Mouse (Mus musculus) kidney, embryonic 16.5 days (tissue): ENCODE measurements around the gene Ctsc. TPM values are rescaled to one million over a fixed set of nuclear protein-coding genes. Genes with fewer than 3 reads are reported as not detected.

Experiments used
- ATAC-seq: fragments of 200-750 bp; cut with Nextera tagmentation; 2 replicates; pipeline ENCODE4 v1.8.0; 2017; ENCODE audit warnings: moderate TSS enrichment; ENCODE audit not compliant: low FRiP score, low TSS enrichment
- H3K27ac ChIP-seq: fragments of 300-500 bp; sonication (generic); 2 replicates; pipeline ENCODE4 v1.5.1; 2014; ENCODE audit warnings: low read length
- H3K27me3 ChIP-seq: fragments of 300-500 bp; sonication (generic); 2 replicates; pipeline ENCODE4 v1.6.1; 2014; ENCODE audit warnings: low read length, control low read depth, mixed read lengths; ENCODE audit not compliant: insufficient read depth
- H3K36me3 ChIP-seq: fragments of 300-500 bp; sonication (generic); 2 replicates; pipeline ENCODE4 v1.6.1; 2014; ENCODE audit warnings: low read length, control low read depth, mixed read lengths; ENCODE audit not compliant: insufficient read depth
- H3K4me1 ChIP-seq: fragments of 300-500 bp; sonication (generic); 2 replicates; pipeline ENCODE4 v1.6.1; 2014; ENCODE audit warnings: low read length, control low read depth, mixed read lengths; ENCODE audit not compliant: insufficient read depth
- H3K4me2 ChIP-seq: fragments of 300-500 bp; sonication (generic); replicated peaks from 2 replicates; pipeline ENCODE4 v1.6.1; 2014; ENCODE audit warnings: low read depth, low read length
- H3K4me3 ChIP-seq: fragments of 300-500 bp; sonication (generic); 2 replicates; pipeline ENCODE4 v1.5.1; 2014; ENCODE audit warnings: mild to moderate bottlenecking, low read length
- H3K9ac ChIP-seq: fragments of 300-500 bp; sonication (generic); replicated peaks from 2 replicates; pipeline ENCODE4 v1.6.1; 2014; ENCODE audit warnings: low read length
- H3K9me3 ChIP-seq: fragments of 300-500 bp; sonication (generic); 2 replicates; pipeline ENCODE4 v1.6.1; 2016; ENCODE audit warnings: low read length, control low read depth
- WGBS: fragments of 180-500 bp; shearing (Covaris S2); extraction: QIAGEN DNeasy Blood & Tissue Kit; methylation state at CpG from one replicate; pipeline ENCODE4 v1.1.7; 2014; 5-methylcytosine and 5-hydroxymethylcytosine counted together
- polyA plus RNA-seq: library from polyadenylated mRNA; unstranded; fragments of >200 nt; fragmentation: Nextera tagmentation; extraction: Ambion mirVana; gene quantifications from 2 replicates; pipeline ENCODE4 v1.2.1, GENCODE M21; 2015

The Ctsc gene
- polyA plus RNA-seq, 1 experiment from 2014 or later, result 38.7 TPM

DNA sequence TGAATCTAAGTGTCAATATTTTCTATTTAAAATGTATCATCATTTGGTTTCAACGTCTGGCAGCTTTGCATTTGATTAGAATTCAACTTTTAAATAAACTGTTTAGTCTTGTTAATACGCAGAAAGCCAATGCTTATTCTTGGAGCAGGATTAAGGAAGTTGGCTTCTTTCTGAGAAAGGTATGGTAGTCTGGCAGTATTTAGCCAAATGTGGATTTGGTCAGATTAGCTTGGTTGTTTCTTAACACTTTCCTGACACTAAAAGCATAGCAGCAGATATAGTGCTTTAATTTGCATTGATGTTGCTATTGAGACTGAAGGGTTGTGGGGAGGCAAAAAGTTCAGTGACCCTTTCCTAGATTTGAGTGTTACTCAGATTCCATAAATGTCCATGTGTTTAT lies 14.2 kb downstream of the Ctsc start:
- H3K27me3 ChIP-seq, result no peaks in the 10 kb centered on the region
- no peaks in the 10 kb centered on the region for H3K36me3 ChIP-seq
- H3K9me3 ChIP-seq, result no peaks in the 10 kb centered on the region
- no peak overlapping the region for H3K4me2 ChIP-seq
- H3K9ac ChIP-seq, result no peak overlapping the region
- no peak for ATAC-seq
- no peaks in the 10 kb centered on the region for H3K4me1 ChIP-seq
- WGBS, result 73% methylated on average over 2 of the region's 2 CpGs
- H3K27ac ChIP-seq, result no peak overlapping the region
- no peak overlapping the region for H3K4me3 ChIP-seq

DNA sequence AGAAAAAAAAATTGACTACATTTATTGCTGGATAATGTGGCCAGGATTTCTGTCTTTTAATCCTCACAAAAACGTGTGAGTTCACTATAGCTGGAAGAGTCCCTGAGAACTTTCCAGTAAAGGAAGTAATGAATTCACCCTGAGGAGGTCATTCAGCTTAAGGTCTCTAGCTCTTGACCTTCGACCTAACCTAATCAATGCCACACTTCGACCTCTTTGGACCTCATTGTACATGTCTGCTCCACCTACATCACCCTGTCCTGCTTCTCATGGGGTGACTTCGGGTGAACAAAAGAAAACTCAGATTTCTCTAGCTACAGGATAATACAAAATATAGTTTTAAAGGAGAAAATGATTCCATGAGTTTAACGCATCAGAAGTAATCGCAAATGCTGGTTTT lies 16.0 kb downstream of the Ctsc start:
- no peaks in the 10 kb centered on the region for H3K27me3 ChIP-seq
- no peaks in the 10 kb centered on the region for H3K36me3 ChIP-seq
- H3K4me2 ChIP-seq, result no peak overlapping the region
- no peak overlapping the region for H3K9ac ChIP-seq
- no peak overlapping the region for H3K27ac ChIP-seq
- no peaks in the 10 kb centered on the region for H3K9me3 ChIP-seq
- no peak overlapping the region for H3K4me3 ChIP-seq
- ATAC-seq, result no peak
- H3K4me1 ChIP-seq, result no peaks in the 10 kb centered on the region
- WGBS, result 74% methylated on average over 6 of the region's 6 CpGs

DNA sequence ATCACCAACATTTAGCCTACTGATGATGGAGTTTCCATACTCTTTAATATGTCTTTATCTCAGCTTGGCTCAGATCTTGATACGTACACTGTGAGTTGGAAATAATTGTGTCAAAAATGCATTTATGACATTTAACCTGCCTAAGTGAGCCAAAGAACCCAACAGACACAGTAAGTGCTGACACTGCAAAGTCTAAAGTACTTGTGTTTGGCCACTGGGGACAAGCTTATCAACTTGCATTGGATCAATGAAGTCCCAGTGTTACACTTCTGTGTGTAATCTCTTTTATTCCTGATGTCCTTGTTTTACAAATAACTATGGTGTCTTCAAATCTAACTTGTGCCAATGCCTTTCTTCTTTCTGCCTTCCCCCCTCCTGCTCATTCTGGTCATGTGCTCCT lies 18.1 kb downstream of the Ctsc start:
- Histone ChIP-seq H3K36me3 (no peaks in the 10 kb centered on the region), H3K4me3 (no peak overlapping the region), H3K4me1 (no peaks in the 10 kb centered on the region), H3K27ac (no peak overlapping the region), H3K27me3 (no peaks in the 10 kb centered on the region), H3K9ac (no peak overlapping the region), H3K9me3 (no peaks in the 10 kb centered on the region), H3K4me2 (no peak overlapping the region)
- ATAC-seq, result no peak
- WGBS, result 95% methylated on average over 1 of the region's 1 CpGs

DNA sequence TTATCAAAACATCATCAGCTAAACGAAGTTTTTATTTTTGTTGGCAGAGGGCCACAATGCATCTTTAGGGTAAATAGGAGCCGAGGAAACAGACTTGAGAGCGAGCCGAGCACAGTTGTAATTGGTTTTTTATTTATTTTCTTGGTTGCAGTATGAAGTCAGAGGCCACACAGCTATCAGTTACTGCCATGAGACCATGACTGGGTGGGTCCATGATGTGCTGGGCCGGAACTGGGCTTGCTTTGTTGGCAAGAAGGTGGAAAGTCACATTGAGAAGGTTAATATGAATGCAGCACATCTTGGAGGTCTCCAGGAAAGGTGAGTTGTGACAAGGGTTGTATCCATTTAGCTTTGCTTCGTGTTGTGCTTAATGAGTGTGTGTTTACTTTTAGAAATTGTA lies 19.0 kb downstream of the Ctsc start:
- WGBS, result 44% methylated on average over 6 of the region's 6 CpGs
- no peaks in the 10 kb centered on the region for H3K36me3 ChIP-seq
- H3K9ac ChIP-seq, result no peak overlapping the region
- no peak overlapping the region for H3K4me2 ChIP-seq
- no peaks in the 10 kb centered on the region for H3K27me3 ChIP-seq
- H3K27ac ChIP-seq, result no peak overlapping the region
- no peak for ATAC-seq
- no peak overlapping the region for H3K4me3 ChIP-seq
- no peaks in the 10 kb centered on the region for H3K4me1 ChIP-seq
- no peaks in the 10 kb centered on the region for H3K9me3 ChIP-seq

DNA sequence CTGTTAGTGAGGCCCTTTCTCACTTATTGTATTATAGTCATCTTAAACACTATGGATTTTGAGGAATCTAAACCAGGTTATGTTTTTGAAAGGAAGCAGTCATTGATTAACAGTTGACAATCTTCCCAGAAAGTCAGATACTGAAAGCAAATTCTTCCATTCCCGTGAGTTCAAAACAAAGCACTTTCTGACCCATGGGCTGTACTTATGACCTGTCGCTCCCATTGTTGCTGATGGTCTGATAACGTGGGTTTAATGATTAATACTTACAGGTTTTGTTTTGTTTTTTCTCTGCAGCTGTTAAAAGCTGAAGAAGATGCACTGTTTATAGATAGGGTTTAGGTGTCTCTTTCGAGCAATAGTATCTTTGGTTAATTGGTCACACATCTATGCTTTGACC lies 27.9 kb downstream of the Ctsc start:
- Histone ChIP-seq H3K9ac (no peak overlapping the region), H3K4me1 (no peaks in the 10 kb centered on the region), H3K36me3 (no peaks in the 10 kb centered on the region), H3K4me2 (no peak overlapping the region), H3K9me3 (no peaks in the 10 kb centered on the region), H3K27ac (no peak overlapping the region), H3K4me3 (no peak overlapping the region), H3K27me3 (no peaks in the 10 kb centered on the region)
- 78% methylated on average over 4 of the region's 4 CpGs for WGBS
- ATAC-seq, result no peak

DNA sequence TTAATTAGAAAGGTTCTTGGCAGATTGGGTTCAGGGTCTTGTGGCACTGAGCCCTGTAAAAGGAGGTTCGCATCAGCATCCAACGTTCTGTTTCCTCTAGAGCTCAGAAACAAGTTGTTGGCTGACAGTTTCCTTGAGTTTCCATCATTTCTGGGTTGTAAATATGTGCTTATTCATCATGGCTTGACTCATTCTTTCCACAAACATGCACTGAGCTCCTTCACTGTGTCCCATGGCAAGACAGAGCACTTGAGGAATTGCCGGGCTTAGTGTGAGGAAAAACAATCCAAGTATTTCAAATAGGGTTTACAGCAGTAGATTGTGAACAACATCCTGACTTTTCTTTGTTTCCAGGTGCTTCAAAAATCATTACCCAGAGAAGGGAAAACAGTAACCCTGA lies 28.8 kb downstream of the Ctsc start:
- no peak for ATAC-seq
- H3K27me3 ChIP-seq, result no peaks in the 10 kb centered on the region
- H3K9ac ChIP-seq, result no peak overlapping the region
- no peak overlapping the region for H3K27ac ChIP-seq
- WGBS, result 56% methylated on average over 3 of the region's 3 CpGs
- H3K4me2 ChIP-seq, result no peak overlapping the region
- H3K4me1 ChIP-seq, result no peaks in the 10 kb centered on the region
- no peaks in the 10 kb centered on the region for H3K9me3 ChIP-seq
- no peaks in the 10 kb centered on the region for H3K36me3 ChIP-seq
- no peak overlapping the region for H3K4me3 ChIP-seq

DNA sequence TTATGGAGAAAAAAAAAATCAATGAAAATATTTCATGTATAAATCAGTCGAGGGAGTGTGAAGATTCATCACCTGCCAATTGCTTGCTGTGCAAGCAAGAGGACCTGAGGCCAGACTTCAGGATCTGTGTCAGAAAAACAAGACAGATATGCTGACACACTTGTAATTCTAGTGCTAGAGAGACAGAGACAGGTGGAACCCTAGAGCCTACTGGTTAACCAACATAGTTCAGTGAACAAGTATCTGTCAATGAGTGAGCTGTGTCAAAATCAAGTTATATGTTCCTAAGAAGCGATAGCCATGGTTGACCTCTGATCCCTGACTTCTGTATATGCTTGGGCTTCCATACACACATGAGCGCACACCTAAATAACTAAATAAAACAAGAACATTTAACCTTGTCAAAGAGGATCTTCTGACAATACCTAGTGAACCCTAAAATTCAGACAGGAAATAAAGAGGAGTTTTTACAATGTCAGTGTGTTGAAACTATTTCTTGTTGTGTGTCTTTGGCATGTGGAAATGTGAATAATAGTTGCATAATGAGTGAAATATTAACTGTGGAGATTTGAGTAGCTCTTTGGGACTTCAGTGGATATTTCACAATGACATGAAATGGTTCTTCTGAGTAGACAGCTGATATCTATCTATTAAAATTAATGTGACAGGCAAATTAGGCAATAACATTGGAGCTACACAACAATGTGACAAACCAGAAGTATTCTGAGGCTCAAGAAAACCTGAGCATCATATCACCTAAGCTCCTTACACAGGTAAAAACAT lies 32.7 kb downstream of the Ctsc start:
- Histone ChIP-seq H3K4me2 (no peak overlapping the region), H3K4me1 (no peaks in the 10 kb centered on the region), H3K36me3 (no peaks in the 10 kb centered on the region), H3K27me3 (no peaks in the 10 kb centered on the region), H3K9me3 (no peaks in the 10 kb centered on the region), H3K9ac (no peak overlapping the region), H3K4me3 (no peak overlapping the region), H3K27ac (no peak overlapping the region)
- no peak for ATAC-seq
- 80% methylated on average over 3 of the region's 3 CpGs for WGBS

DNA sequence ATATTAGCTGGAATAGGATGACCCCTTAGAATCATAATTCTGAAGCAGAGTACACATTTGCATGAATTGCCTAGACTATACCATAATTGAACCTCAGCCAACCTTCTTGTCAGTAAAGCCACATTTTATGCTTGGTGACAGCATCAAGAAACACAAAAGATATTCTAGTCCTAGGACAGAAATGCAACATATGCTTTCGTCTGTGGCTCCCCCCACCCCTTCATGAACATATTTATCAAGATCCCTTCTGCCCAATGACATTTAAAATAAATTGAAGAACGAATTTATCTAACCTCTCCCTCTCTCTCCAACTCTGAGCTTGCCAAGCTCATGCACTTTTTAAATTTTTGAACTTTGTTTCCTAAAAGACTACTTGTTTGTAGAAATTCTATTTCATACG lies 38.5 kb downstream of the Ctsc start:
- Histone ChIP-seq H3K36me3 (no peaks in the 10 kb centered on the region), H3K9ac (no peak overlapping the region), H3K27me3 (no peaks in the 10 kb centered on the region), H3K4me3 (no peak overlapping the region), H3K4me1 (no peaks in the 10 kb centered on the region), H3K4me2 (no peak overlapping the region), H3K27ac (no peak overlapping the region), H3K9me3 (no peaks in the 10 kb centered on the region)
- no peak for ATAC-seq
- WGBS, result 60% methylated on average over 3 of the region's 3 CpGs

DNA sequence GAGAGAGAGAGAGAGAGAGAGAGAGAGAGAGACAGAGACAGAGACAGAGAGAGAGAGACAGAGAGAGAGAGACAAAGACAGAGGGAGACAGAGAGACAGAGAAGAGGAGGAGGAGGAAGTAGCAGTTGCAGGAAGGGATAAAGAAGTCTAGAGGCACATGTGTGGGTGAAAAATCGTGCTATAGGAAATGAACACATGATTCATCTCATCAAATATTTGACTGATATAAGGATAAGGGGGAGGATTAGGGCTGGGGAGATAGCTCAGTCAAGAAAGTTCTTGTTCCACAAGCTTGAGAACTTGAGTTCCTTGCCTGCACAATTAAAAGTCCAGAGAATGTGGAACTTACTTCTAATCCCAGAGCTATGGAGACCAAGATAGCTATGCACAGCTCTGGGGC lies 40.6 kb downstream of the Ctsc start:
- H3K27me3 ChIP-seq, result no peaks in the 10 kb centered on the region
- 50% methylated on average over 1 of the region's 1 CpGs for WGBS
- no peak overlapping the region for H3K4me2 ChIP-seq
- H3K4me3 ChIP-seq, result no peak overlapping the region
- no peaks in the 10 kb centered on the region for H3K9me3 ChIP-seq
- no peak for ATAC-seq
- no peak overlapping the region for H3K27ac ChIP-seq
- H3K4me1 ChIP-seq, result no peaks in the 10 kb centered on the region
- H3K9ac ChIP-seq, result no peak overlapping the region
- no peaks in the 10 kb centered on the region for H3K36me3 ChIP-seq

DNA sequence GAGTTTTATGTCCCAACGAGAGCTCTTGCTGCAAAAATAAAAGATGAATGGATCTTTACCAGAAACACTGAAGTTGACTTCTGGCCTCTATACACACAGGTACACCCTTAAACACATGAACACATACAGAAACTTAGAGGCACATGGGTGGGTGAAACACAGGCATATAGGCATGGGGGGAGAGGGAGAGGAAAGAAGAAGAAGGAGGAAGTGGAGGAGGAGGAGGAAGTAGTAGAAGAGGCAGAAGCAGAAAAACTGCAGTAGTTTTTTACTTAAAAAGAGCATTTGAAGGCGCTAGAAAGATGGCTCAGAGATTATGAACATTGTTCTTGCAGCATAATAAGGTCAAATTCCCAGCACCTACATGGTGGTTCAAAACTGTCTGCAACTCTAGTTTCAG lies 41.0 kb downstream of the Ctsc start:
- no peak overlapping the region for H3K4me3 ChIP-seq
- H3K9ac ChIP-seq, result no peak overlapping the region
- no peak overlapping the region for H3K4me2 ChIP-seq
- H3K4me1 ChIP-seq, result no peaks in the 10 kb centered on the region
- no peaks in the 10 kb centered on the region for H3K9me3 ChIP-seq
- no peak overlapping the region for H3K27ac ChIP-seq
- ATAC-seq, result no peak
- no peaks in the 10 kb centered on the region for H3K27me3 ChIP-seq
- no peaks in the 10 kb centered on the region for H3K36me3 ChIP-seq
- WGBS, result 78% methylated on average over 2 of the region's 2 CpGs
